Mouse (Mus musculus): ENCODE results near the gene Zfp462. TPM values are rescaled to one million over a fixed set of nuclear protein-coding genes. Genes with fewer than 3 reads are reported as not detected.
A peak's percentile ranks its signal among the peaks of the same experiment; 100 is the strongest.

Zfp462 gene
- total RNA-seq, 2 experiments from 2014 or later, result 46.1 to 66.2 TPM

GRCm38 (mm10) chr4:54937161-54937560 lies 7.7 kb upstream of the Zfp462 start:
- intact Hi-C loops (cut with DNase I), result no loop called here
- no peak for TF ChIP-seq CTCF (IDR thresholded peaks at IDR 0.05)
- DNase-seq (ENCODE audit: extremely low spot score in 1 of 2, low spot score in 2 of 2), result no peak
- H3K27ac ChIP-seq, result no peak overlapping the region
- no peak overlapping the region for H3K4me3 ChIP-seq

GRCm38 (mm10) chr4:54945603-54946445 lies 976 bp downstream of the Zfp462 start:
- Histone ChIP-seq H3K4me3 (peak overlapping the region; percentile 57), H3K27ac (no peak overlapping the region)
- no peak; the same call in 1 of the 2 replicates for TF ChIP-seq CTCF (IDR thresholded peaks at IDR 0.05)
- peak in 1 of 2 experiments; percentile 14 for DNase-seq (ENCODE audit: extremely low spot score in 1 of 2, low spot score in 2 of 2)
- intact Hi-C loops (cut with DNase I), result loop anchor here (5.0 to 10.0 kb wide), 5 partner anchors 174 to 1059 kb away; no protein-coding TSS in a partner anchor

- TF ChIP-seq CTCF (IDR thresholded peaks at IDR 0.05), result no peak
- Histone ChIP-seq H3K27ac (peak overlapping the region; percentile 82; the same call in 1 of the 2 replicates), H3K4me3 (peak overlapping the region; percentile 73)
- intact Hi-C loops (cut with DNase I), result loop anchor here (5.0 to 10.0 kb wide), 5 partner anchors 174 to 1059 kb away; no protein-coding TSS in a partner anchor
- no peak for DNase-seq (ENCODE audit: extremely low spot score in 1 of 2, low spot score in 2 of 2)
Measured at GRCm38 (mm10) chr4:54946662-54947055, 1.8 kb downstream of the Zfp462 start.

- Histone ChIP-seq H3K4me3 (peak overlapping the region; percentile 73), H3K27ac (peak overlapping the region; percentile 90)
- TF ChIP-seq CTCF (IDR thresholded peaks at IDR 0.05), result peak; percentile 11
- DNase-seq (ENCODE audit: extremely low spot score in 1 of 2, low spot score in 2 of 2), result peak; percentile 41 to 43
- intact Hi-C loops (cut with DNase I), result loop anchor here (5.0 to 10.0 kb wide), 5 partner anchors 175 to 1060 kb away; no protein-coding TSS in a partner anchor
Measured at GRCm38 (mm10) chr4:54947056-54947990, 2.5 kb downstream of the Zfp462 start.

GRCm38 (mm10) chr4:54947991-54948615 lies 3.3 kb downstream of the Zfp462 start:
- Histone ChIP-seq H3K4me3 (peak overlapping the region; percentile 73), H3K27ac (peak overlapping the region; percentile 95)
- peak; percentile 54 to 59 for DNase-seq (ENCODE audit: extremely low spot score in 1 of 2, low spot score in 2 of 2)
- intact Hi-C loops (cut with DNase I), result loop anchor here (1.0 to 10.0 kb wide), 8 partner anchors 55 to 1061 kb away; no protein-coding TSS in a partner anchor
- no peak for TF ChIP-seq CTCF (IDR thresholded peaks at IDR 0.05)

- no peak for TF ChIP-seq CTCF (IDR thresholded peaks at IDR 0.05)
- Histone ChIP-seq H3K4me3 (peak overlapping the region; percentile 73), H3K27ac (peak overlapping the region; percentile 95)
- intact Hi-C loops (cut with DNase I), result loop anchor here (1.0 to 10.0 kb wide), 9 partner anchors 17 to 1062 kb away; no protein-coding TSS in a partner anchor
- peak; percentile 52 to 59 for DNase-seq (ENCODE audit: extremely low spot score in 1 of 2, low spot score in 2 of 2)
Measured at GRCm38 (mm10) chr4:54948616-54949560, 4.0 kb downstream of the Zfp462 start.

- no peak for TF ChIP-seq CTCF (IDR thresholded peaks at IDR 0.05)
- peak in 1 of 2 experiments; percentile 43 for DNase-seq (ENCODE audit: extremely low spot score in 1 of 2, low spot score in 2 of 2)
- intact Hi-C loops (cut with DNase I), result loop anchor here (1.0 to 10.0 kb wide), 8 partner anchors 17 to 1062 kb away; no protein-coding TSS in a partner anchor
- Histone ChIP-seq H3K4me3 (peak overlapping the region; percentile 73), H3K27ac (peak overlapping the region; percentile 95)
Measured at GRCm38 (mm10) chr4:54949561-54949940, 4.7 kb downstream of the Zfp462 start.

GRCm38 (mm10) chr4:54950136-54950535 lies 5.3 kb downstream of the Zfp462 start:
- H3K27ac ChIP-seq, result peak overlapping the region; percentile 95
- peak overlapping the region; percentile 73 for H3K4me3 ChIP-seq
- DNase-seq (ENCODE audit: extremely low spot score in 1 of 2, low spot score in 2 of 2), result no peak
- intact Hi-C loops (cut with DNase I), result no loop called here
- TF ChIP-seq CTCF (IDR thresholded peaks at IDR 0.05), result no peak

- no peak for TF ChIP-seq CTCF (IDR thresholded peaks at IDR 0.05)
- no peak for DNase-seq (ENCODE audit: extremely low spot score in 1 of 2, low spot score in 2 of 2)
- no peak overlapping the region for H3K27ac ChIP-seq
- intact Hi-C loops (cut with DNase I), result no loop called here
- H3K4me3 ChIP-seq, result no peak overlapping the region
Measured at GRCm38 (mm10) chr4:54950866-54951265, 6.0 kb downstream of the Zfp462 start.
